Mouse (Mus musculus) embryonic fibroblast, embryonic 13.5 days (primary cell): ENCODE results near the gene Sdc4.

Experiments used
- CTCF ChIP-seq: IDR thresholded peaks from 2 replicates; pipeline ENCODE4 v1.5.1; 2011; ENCODE audit warnings: mild to moderate bottlenecking, control low read depth, low read length, moderate library complexity, borderline replicate concordance; ENCODE audit not compliant: insufficient read depth
- POLR2A ChIP-seq: IDR thresholded peaks from 2 replicates; pipeline ENCODE4 v1.6.1; 2011; ENCODE audit warnings: low read depth, mild to moderate bottlenecking, control low read depth, low read length, moderate library complexity

DNA sequence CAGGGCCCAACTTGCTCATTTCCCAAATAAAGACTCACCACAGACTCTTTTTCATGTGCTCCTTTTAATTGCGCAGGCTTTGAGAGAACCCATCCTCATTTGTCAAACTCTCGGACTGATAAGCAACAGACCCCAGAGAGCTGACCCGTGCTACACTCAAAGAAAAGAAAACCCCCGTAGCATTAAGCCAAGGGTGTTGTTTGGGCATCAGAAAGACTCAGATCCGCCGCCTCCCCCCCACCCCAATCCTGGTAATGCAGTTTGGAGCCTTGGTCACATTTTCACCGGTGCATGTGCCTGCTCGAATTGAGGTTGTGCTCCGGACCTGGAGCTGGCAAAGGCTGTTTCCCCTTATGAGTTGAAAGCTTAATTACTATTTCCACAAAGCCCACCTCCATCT lies 38.6 kb downstream of the Sdc4 start, which contains the start of gene Matn4:
- TF ChIP-seq CTCF = no peak
- TF ChIP-seq POLR2A = no peak
